Mouse (Mus musculus) bone marrow macrophage, adult 2 months (primary cell): ENCODE measurements around the gene Igfbp5. TPM values are rescaled to one million over a fixed set of nuclear protein-coding genes. Genes with fewer than 3 reads are reported as not detected.

Source experiments
- H3K27ac ChIP-seq: 2 replicates; pipeline ENCODE4 v1.5.1; 2012; ENCODE audit warnings: low read depth, low read length; ENCODE audit not compliant: insufficient read depth
- H3K4me1 ChIP-seq: 2 replicates; pipeline ENCODE4 v1.6.1; 2012; ENCODE audit warnings: low read length; ENCODE audit not compliant: control insufficient read depth, insufficient read depth
- H3K4me3 ChIP-seq: 2 replicates; pipeline ENCODE4 v1.5.1; 2012; ENCODE audit warnings: mild to moderate bottlenecking, low read length, moderate library complexity; ENCODE audit not compliant: insufficient read depth
- CTCF ChIP-seq: IDR thresholded peaks from 2 replicates; pipeline ENCODE4 v1.5.1; 2012; ENCODE audit warnings: low read depth, mild to moderate bottlenecking, low read length, moderate library complexity
- POLR2A ChIP-seq: IDR thresholded peaks from 2 replicates; pipeline ENCODE4 v1.6.1; 2012; ENCODE audit warnings: mild to moderate bottlenecking, low read depth, low read length, borderline replicate concordance
- polyA plus RNA-seq: library from polyadenylated mRNA; stranded (reverse); fragments of >200 nt; gene quantifications from 2 replicates; pipeline ENCODE4 v1.2.4, GENCODE M21; 2012; ENCODE audit not compliant: missing spikeins, insufficient read depth, insufficient read length

Gene Igfbp5
- polyA plus RNA-seq, 1 experiment = 0.12 TPM

DNA sequence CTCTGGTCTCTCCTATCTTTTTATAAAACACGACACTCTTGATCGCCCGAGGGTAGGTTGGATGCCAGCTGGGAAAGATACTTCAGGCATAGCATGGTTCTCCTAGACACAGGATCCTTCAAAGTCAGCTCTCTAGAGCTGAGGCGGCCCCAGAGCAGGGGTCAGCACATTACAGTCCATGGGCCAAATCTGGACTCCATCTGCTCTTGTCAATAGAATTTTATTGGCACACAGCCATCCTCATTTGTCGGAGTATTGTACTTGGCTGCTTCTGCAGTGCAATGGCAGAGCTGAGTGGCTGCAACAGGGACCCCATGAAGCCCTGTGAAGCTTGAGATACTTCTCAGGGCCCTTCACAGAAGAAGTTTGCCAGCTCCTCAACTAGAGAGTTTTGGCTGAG lies 59.5 kb downstream of the Igfbp5 start:
- TF ChIP-seq POLR2A (no peak), CTCF (no peak)
- H3K4me3 ChIP-seq = no peak overlapping the region
- H3K27ac ChIP-seq = no peak overlapping the region
- H3K4me1 ChIP-seq = no peaks in the 10 kb centered on the region

DNA sequence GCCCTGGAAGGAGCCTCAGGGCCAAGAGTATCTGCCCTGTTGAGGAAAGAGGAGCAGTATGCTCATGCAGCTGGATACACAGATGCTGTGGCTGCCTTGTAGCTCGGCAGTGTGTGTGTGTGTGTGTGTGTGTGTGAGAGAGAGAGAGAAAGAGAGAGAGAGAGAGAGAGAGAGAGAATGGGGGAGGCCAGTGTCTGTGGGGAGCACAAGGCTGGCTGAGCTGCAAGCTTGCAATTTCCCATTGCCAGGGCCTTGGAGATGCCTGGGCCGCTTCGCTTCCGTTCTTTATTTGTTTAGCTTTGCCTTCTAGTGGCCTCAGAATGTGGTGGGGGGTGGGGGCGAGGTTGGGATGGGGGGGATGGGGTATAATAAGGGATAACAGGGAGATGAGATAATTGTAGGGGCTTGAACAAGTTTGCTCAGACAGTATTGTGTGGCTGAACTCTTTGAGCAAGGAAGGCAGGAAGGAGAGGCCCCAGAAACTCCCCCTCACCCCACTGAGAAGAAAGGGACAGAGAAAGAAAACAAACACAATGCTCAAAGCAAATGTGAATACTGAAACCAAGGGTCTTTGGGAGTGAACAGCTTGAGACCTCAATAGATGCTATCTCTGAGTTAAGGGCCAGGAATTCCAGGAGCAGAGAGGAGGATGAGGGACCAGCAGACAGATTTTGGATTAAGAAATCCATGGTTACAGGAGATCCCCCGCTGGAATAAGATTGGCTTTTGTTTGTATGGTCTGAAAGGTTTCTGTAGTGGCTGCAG lies 60.9 kb downstream of the Igfbp5 start:
- Histone ChIP-seq H3K4me1 (no peaks in the 10 kb centered on the region), H3K4me3 (no peak overlapping the region), H3K27ac (no peak overlapping the region)
- no peak for TF ChIP-seq CTCF
- no peak for TF ChIP-seq POLR2A

GRCm38 (mm10) chr1:72813089-72813638 lies 61.5 kb downstream of the Igfbp5 start:
- TF ChIP-seq CTCF (no peak), POLR2A (no peak)

DNA sequence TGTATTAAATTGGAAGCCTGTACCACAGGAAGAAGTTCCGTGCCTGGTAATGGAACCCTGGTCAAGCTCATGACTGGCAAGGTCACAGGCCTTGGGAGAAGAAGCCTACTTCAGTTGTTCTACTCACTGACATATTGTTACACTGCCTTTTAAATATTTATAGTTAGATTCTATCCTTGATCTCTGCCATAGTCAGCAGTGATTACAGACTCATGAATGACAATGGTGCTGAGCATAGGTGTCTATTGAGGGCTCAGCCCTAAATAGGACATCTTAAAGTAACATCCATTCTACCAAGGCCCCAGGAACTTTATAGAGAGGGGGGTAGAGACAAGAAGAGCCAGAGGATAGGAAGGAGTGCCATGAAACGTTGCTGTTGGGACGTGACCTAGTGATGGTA lies 63.6 kb downstream of the Igfbp5 start:
- Histone ChIP-seq H3K4me1 (no peaks in the 10 kb centered on the region), H3K4me3 (no peak overlapping the region), H3K27ac (no peak overlapping the region)
- TF ChIP-seq CTCF = no peak
- TF ChIP-seq POLR2A = no peak

More at GRCm38 (mm10) chr1:72813089-72813638, 61.5 kb downstream of the Igfbp5 start:
- no peak overlapping the region for H3K4me3 ChIP-seq
- no peaks in the 10 kb centered on the region for H3K4me1 ChIP-seq
- H3K27ac ChIP-seq = no peak overlapping the region

DNA sequence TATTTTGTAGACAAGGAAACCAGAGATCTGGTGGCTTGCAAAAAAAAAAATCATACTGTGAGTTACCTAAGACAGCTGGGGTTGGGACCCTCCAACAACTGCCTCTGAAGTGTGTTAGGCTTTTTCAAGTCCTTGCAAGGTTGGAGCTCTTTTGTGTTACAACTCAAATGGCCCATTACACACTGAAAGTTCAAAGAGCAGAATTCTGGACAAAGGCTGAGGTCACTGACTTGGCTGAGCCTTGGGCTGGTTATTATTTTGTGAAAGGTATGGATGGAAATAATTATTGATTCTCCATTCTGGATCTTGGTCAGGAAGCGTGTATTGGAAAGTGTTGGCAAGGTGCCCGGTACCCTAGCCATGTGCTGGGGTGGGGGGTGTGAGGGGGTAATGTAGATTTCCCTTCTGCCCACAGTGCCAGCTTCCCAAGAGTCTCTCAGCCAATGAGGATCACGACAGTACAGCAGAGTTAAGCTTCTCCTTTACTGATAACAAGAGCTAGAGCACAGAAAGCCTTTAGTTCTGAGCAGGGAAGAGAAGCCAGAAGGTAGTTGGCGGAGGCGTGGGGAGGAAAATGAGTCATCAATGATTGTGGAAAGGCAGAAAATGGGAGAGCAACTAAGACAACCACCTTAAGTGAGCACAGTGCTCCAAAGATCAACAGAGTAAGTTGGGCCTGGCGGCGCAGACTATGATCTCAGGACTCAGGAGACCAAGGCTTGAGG lies 64.6 kb downstream of the Igfbp5 start:
- Histone ChIP-seq H3K4me1 (no peaks in the 10 kb centered on the region), H3K27ac (no peak overlapping the region), H3K4me3 (no peak overlapping the region)
- no peak for TF ChIP-seq CTCF
- TF ChIP-seq POLR2A = no peak

DNA sequence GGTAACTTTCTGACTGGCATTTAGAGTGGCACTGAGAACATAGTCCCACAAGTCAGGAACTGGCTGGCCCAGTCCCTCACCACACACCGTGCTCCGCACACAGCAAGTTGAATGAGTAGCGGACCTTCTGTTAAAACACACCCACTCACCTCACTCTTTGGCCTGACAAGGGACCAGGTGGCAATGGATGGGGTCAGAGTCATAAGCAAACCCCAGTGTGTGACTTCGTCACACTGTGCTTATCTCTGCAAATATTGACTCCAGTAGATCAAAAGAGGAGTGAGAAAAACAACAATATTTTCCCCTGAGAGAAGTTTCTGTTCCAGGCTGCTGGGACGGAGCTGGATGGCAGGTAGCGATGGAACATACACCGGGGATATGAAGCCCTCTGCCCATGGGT lies 65.4 kb downstream of the Igfbp5 start:
- H3K4me1 ChIP-seq = no peaks in the 10 kb centered on the region
- TF ChIP-seq CTCF (no peak), POLR2A (no peak)
- no peak overlapping the region for H3K4me3 ChIP-seq
- no peak overlapping the region for H3K27ac ChIP-seq

Other genes with a start within 250 kb of the Igfbp5 start
- 0.13 TPM in 1 of 2 replicates, not detected in the other for gene Ankar, start 174.3 kb downstream of the Igfbp5 start, polyA plus RNA-seq
- 524 and 676 TPM in 2 replicates for gene Rpl37a, start 163.6 kb downstream of the Igfbp5 start, polyA plus RNA-seq
- gene Igfbp2, start 50.4 kb downstream of the Igfbp5 start, polyA plus RNA-seq = not detected in 2 replicates
- not detected in 2 replicates for gene Tnp1, start 141.0 kb upstream of the Igfbp5 start, polyA plus RNA-seq